Mouse (Mus musculus) stomach, postnatal 0 days (tissue): Measurements from ENCODE around the gene Calcoco1.

Source experiments
- CTCF ChIP-seq: IDR thresholded peaks from 2 replicates; pipeline ENCODE4 v1.5.1; 2016; ENCODE audit warnings: antibody characterized with exemption, low read depth, mild to moderate bottlenecking, moderate library complexity
- EP300 ChIP-seq: optimal IDR thresholded peaks from 2 replicates; pipeline ENCODE3; 2016; ENCODE audit warnings: antibody characterized with exemption

GRCm38 (mm10) chr15:102755053-102755452, 33.1 kb upstream of the Calcoco1 start:
- TF ChIP-seq CTCF, result no peak
- no peak for TF ChIP-seq EP300
